In the genomic region with DNA sequence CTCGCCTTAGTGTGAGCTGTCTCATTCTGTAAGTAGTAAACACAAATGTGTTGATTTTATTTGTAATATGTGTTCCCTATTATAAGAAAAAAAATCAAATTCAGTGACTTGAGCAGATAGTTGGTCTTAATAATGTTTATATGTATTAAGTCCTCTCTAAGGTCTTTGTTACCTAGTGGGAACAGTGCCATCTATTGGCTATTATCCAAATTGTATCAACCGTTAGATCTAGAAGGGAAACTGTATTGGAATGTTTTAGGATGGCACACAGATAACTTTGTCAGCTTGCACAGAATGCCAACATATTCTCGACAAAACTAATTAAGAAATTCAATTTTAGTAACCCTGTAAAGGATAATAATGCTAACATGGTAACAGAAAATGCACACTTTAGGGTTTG, we compare ENCODE assay signal across 9 mouse cellular contexts.
DNase-seq lines count a peak whose midpoint lies in the region; ATAC-seq lines count a peak whose summit lies in the region.
"Had no signal": no experiment of that assay in that cellular context is flagged by ENCODE, and none has a peak within 500 bp of the region (broad histone marks: within the 10 kb centered on the region; RNA-seq: fewer than 3 reads in every experiment).

No protein-coding gene starts in this region.

- DNase-seq in hindbrain, embryonic 14.5 days (ENCODE audit: low spot score), result peak; percentile 74
- DNase-seq in hindbrain, embryonic 10.5 days (ENCODE audit: low spot score), result no peak
- peak; percentile 12 for DNase-seq in thymus, postnatal 0 days (ENCODE audit: low spot score)
- no peak for DNase-seq in thymus, adult 18-20 months
- peak; percentile 77 for DNase-seq in embryo, embryonic 10.5 days (ENCODE audit: low spot score)
- peak; percentile 10 for DNase-seq in telencephalon, adult 2 months (ENCODE audit: low read depth, low spot score)
- no peak for DNase-seq in cerebellum, adult 11-12 months
- DNase-seq in kidney, postnatal 36 days, result no peak
- DNase-seq: thymus, postnatal 25 days had no signal

- no peak overlapping the region for H3K9ac ChIP-seq in hindbrain, embryonic 14.5 days

- no peaks in the 10 kb centered on the region for H3K36me3 ChIP-seq in hindbrain, embryonic 14.5 days (replicated peaks; ENCODE audit: control insufficient read depth, insufficient read depth)
- no peaks in the 10 kb centered on the region for H3K36me3 ChIP-seq in hindbrain, embryonic 10.5 days

- H3K4me1 ChIP-seq in hindbrain, embryonic 14.5 days (replicated peaks; ENCODE audit: control insufficient read depth, insufficient read depth, low read length), result no peaks in the 10 kb centered on the region
- H3K4me1 ChIP-seq in hindbrain, embryonic 10.5 days (replicated peaks), result no peaks in the 10 kb centered on the region

- no peaks in the 10 kb centered on the region for H3K9me3 ChIP-seq in hindbrain, embryonic 14.5 days (ENCODE audit: control insufficient read depth, low read length)
- H3K9me3 ChIP-seq in hindbrain, embryonic 10.5 days, result no peaks in the 10 kb centered on the region

- H3K27me3 ChIP-seq in hindbrain, embryonic 14.5 days (ENCODE audit: control insufficient read depth, insufficient read depth, low read length), result no peaks in the 10 kb centered on the region
- H3K27me3 ChIP-seq in hindbrain, embryonic 10.5 days (ENCODE audit: insufficient read depth, poor library complexity, severe bottlenecking), result no peaks in the 10 kb centered on the region

- H3K27ac ChIP-seq in hindbrain, embryonic 14.5 days, result no peak overlapping the region
- no peak overlapping the region for H3K27ac ChIP-seq in hindbrain, embryonic 10.5 days

- WGBS in hindbrain, embryonic 14.5 days, result 41% methylated on average over 3 of the region's 3 CpGs
- 42% methylated on average over 3 of the region's 3 CpGs for WGBS in hindbrain, embryonic 10.5 days

- no peak overlapping the region for H3K4me3 ChIP-seq in hindbrain, embryonic 14.5 days (replicated peaks; ENCODE audit: low read length)
- H3K4me3 ChIP-seq in hindbrain, embryonic 10.5 days, result no peak overlapping the region

- no peak for ATAC-seq in hindbrain, embryonic 14.5 days (ENCODE audit: low FRiP score)

- no peak overlapping the region for H3K4me2 ChIP-seq in hindbrain, embryonic 14.5 days (replicated peaks)

Comparison
In these comparisons a context has a peak if more than half of its experiments do, and no peak if none do; other contexts are left out.
1. DNase-seq: peak in hindbrain, embryonic 14.5 days (single experiment), thymus, postnatal 0 days (single experiment), embryo, embryonic 10.5 days (single experiment) and telencephalon, adult 2 months (single experiment); none in hindbrain, embryonic 10.5 days (single experiment), thymus, adult 18-20 months (0 of 2), cerebellum, adult 11-12 months (single experiment) and kidney, postnatal 36 days (0 of 2).